In the genomic region with DNA sequence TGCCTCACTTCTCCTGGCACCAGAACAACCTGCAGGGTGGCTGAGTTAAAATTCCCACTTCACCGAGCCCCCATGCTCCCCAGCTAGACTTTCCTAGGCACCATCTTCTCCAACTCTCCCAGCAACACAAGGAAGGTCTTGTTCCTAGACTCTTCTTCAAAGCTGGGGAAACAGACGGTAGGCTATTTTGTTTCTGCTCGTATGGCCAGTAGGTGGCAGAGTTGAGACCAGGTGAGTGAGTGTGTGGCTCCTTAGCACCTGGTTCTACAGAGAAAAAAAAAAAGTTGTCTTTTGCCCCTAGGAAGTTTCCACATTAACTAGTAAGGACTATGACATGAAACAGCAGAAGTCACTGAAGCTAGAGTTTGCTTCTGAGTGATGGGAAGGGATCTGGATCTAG, we compare ENCODE assay signal across 8 mouse cellular contexts. TPM values are rescaled to one million over a fixed set of nuclear protein-coding genes. Genes with fewer than 3 reads are reported as not detected.
DNase-seq lines count a peak whose midpoint lies in the region; ATAC-seq and TF ChIP-seq lines count a peak whose summit lies in the region.

No protein-coding gene starts in this region.

- WGBS in midbrain, embryonic 11.5 days = 3% methylated on average over 3 of the region's 3 CpGs
- WGBS in midbrain, embryonic 13.5 days = 0% methylated on average over 3 of the region's 3 CpGs
- 8% methylated on average over 3 of the region's 3 CpGs for WGBS in kidney, postnatal 0 days

- no peak overlapping the region for H3K9ac ChIP-seq in midbrain, embryonic 11.5 days (ENCODE audit: low read length)
- H3K9ac ChIP-seq in midbrain, embryonic 13.5 days (replicated peaks) = no peak overlapping the region
- no peak overlapping the region for H3K9ac ChIP-seq in kidney, postnatal 0 days (ENCODE audit: low read depth, low read length)

- TF ChIP-seq CTCF in cortical plate, adult 2 months (IDR thresholded peaks at IDR 0.05; ENCODE audit: extremely low read depth, insufficient read depth, low read length) = peak; percentile 60
- TF ChIP-seq CTCF in kidney, postnatal 0 days (IDR thresholded peaks at IDR 0.05; ENCODE audit: low read depth) = peak; percentile 86

- no peak overlapping the region for H3K4me3 ChIP-seq in midbrain, embryonic 11.5 days (ENCODE audit: low read depth, low read length)
- no peak overlapping the region for H3K4me3 ChIP-seq in midbrain, embryonic 13.5 days (replicated peaks)
- H3K4me3 ChIP-seq in cortical plate, adult 2 months (ENCODE audit: insufficient read depth, low read length) = no peak overlapping the region
- no peak overlapping the region for H3K4me3 ChIP-seq in kidney, postnatal 0 days (replicated peaks; ENCODE audit: low read depth, low read length)

- no peaks in the 10 kb centered on the region for H3K27me3 ChIP-seq in midbrain, embryonic 11.5 days (ENCODE audit: control insufficient read depth, insufficient read depth, low read length)
- peaks cover 17% of the 10 kb centered on the region; the same call in 1 of the 2 replicates for H3K27me3 ChIP-seq in midbrain, embryonic 13.5 days
- H3K27me3 ChIP-seq in kidney, postnatal 0 days (ENCODE audit: insufficient read depth, low read length) = no peaks in the 10 kb centered on the region

- H3K36me3 ChIP-seq in midbrain, embryonic 11.5 days (ENCODE audit: control insufficient read depth, insufficient read depth, low read length) = no peaks in the 10 kb centered on the region
- H3K36me3 ChIP-seq in midbrain, embryonic 13.5 days = no peaks in the 10 kb centered on the region
- no peaks in the 10 kb centered on the region for H3K36me3 ChIP-seq in kidney, postnatal 0 days (ENCODE audit: insufficient read depth, low read length)

- TF ChIP-seq POLR2A in cortical plate, adult 2 months (IDR thresholded peaks at IDR 0.05; ENCODE audit: extremely low read depth, insufficient read depth, low read length) = no peak

- no peak overlapping the region for H3K4me2 ChIP-seq in midbrain, embryonic 11.5 days
- H3K4me2 ChIP-seq in midbrain, embryonic 13.5 days (replicated peaks) = no peak overlapping the region
- no peak overlapping the region for H3K4me2 ChIP-seq in kidney, postnatal 0 days (ENCODE audit: low read length)

- H3K9me3 ChIP-seq in midbrain, embryonic 11.5 days (ENCODE audit: control insufficient read depth, low read length) = no peaks in the 10 kb centered on the region
- H3K9me3 ChIP-seq in midbrain, embryonic 13.5 days = no peaks in the 10 kb centered on the region
- no peaks in the 10 kb centered on the region for H3K9me3 ChIP-seq in kidney, postnatal 0 days (replicated peaks; ENCODE audit: low read length)

- H3K4me1 ChIP-seq in midbrain, embryonic 11.5 days (ENCODE audit: control insufficient read depth, insufficient read depth, low read length) = peaks cover 13% of the 10 kb centered on the region
- peaks cover 31% of the 10 kb centered on the region for H3K4me1 ChIP-seq in midbrain, embryonic 13.5 days (replicated peaks)
- H3K4me1 ChIP-seq in cortical plate, adult 2 months (ENCODE audit: control insufficient read depth, insufficient read depth, low read length) = no peaks in the 10 kb centered on the region
- H3K4me1 ChIP-seq in kidney, postnatal 0 days (replicated peaks; ENCODE audit: insufficient read depth, low read length) = 0 out of 2 replicates have a peak, but pooled peaks cover 10% of the 10 kb centered on the region

- peak; percentile 86 for DNase-seq in CD4-positive, CD25-positive, alpha-beta regulatory T cell, adult 2 months (ENCODE audit: low read depth, low spot score)
- DNase-seq in midbrain, embryonic 11.5 days (ENCODE audit: low spot score, missing footprints) = peak; percentile 88
- DNase-seq in kidney, postnatal 0 days (ENCODE audit: low spot score) = peak; percentile 77
- peak; percentile 59 for DNase-seq in retina, postnatal 1 day
- no peak for DNase-seq in gastrocnemius, postnatal 10 days

- ATAC-seq in CD4-positive, CD25-positive, alpha-beta regulatory T cell, adult 4 months = no peak
- no peak for ATAC-seq in midbrain, embryonic 11.5 days (ENCODE audit: low FRiP score)
- no peak for ATAC-seq in midbrain, embryonic 13.5 days
- no peak for ATAC-seq in kidney, postnatal 0 days (replicated peaks; ENCODE audit: low FRiP score, low read depth)

- no peak overlapping the region for H3K27ac ChIP-seq in midbrain, embryonic 11.5 days (ENCODE audit: low read depth, low read length)
- no peak overlapping the region for H3K27ac ChIP-seq in midbrain, embryonic 13.5 days
- no peak overlapping the region for H3K27ac ChIP-seq in cortical plate, adult 2 months (ENCODE audit: insufficient read depth, low read length)
- no peak overlapping the region for H3K27ac ChIP-seq in kidney, postnatal 0 days

RNA-seq across cellular contexts. Expression of a gene that starts 3.7 kb away (rescaled TPM):
- polyA plus RNA-seq in CD4-positive, CD25-positive, alpha-beta regulatory T cell, adult 4 months (2017; shearing (Covaris generic)) = under 1 TPM in 1 of 2 experiments, not detected in 1; 0.11 TPM
- 3.9 and 4.0 TPM in 2 replicates for polyA plus RNA-seq in midbrain, embryonic 11.5 days (2014; fragmentation: Nextera tagmentation; extraction: Ambion mirVana)
- 1.2 and 2.4 TPM in 2 replicates for polyA plus RNA-seq in midbrain, embryonic 13.5 days (2015; fragmentation: Nextera tagmentation; extraction: Ambion mirVana)
- polyA plus RNA-seq in cortical plate, adult 2 months (2012; rRNA removed) = 2.6 and 2.9 TPM in 2 replicates
- polyA plus RNA-seq in kidney, postnatal 0 days (2015; fragmentation: Nextera tagmentation; extraction: Ambion mirVana) = 7.2 and 10.6 TPM in 2 replicates
- total RNA-seq in gastrocnemius, postnatal 10 days (2021) = 1 to 10 TPM; 3.0 to 4.6 TPM
